Mouse (Mus musculus) forebrain, embryonic 14.5 days (tissue): ENCODE data around the gene Igfbp6. TPM values are rescaled to one million over a fixed set of nuclear protein-coding genes. Genes with fewer than 3 reads are reported as not detected.
"Not testable (repeated sequence)": the region's sequence is repeated elsewhere in the genome, so short reads cannot be mapped to it uniquely, and the experiment has no call there.

ENCODE experiments used
- ATAC-seq: fragments of 200-750 bp; cut with Nextera tagmentation; 2 replicates; pipeline ENCODE4 v1.8.0; 2017; ENCODE audit warnings: mild to moderate bottlenecking, moderate library complexity
- DNase-seq: peaks from one replicate; pipeline ENCODE4 v3.0.0-alpha.2; 2015; ENCODE audit warnings: low spot score
- H3K27ac ChIP-seq: fragments of 300-500 bp; sonication (generic); 2 replicates; pipeline ENCODE4 v1.5.1; 2014; ENCODE audit warnings: low read depth, mild to moderate bottlenecking, control low read depth, low read length, moderate library complexity
- H3K27me3 ChIP-seq: fragments of 300-500 bp; sonication (generic); replicated peaks from 2 replicates; pipeline ENCODE4 v1.6.1; 2014; ENCODE audit warnings: low read length, control low read depth, mixed read lengths; ENCODE audit not compliant: control insufficient read depth, insufficient read depth
- H3K36me3 ChIP-seq: fragments of 300-500 bp; sonication (generic); 2 replicates; pipeline ENCODE4 v1.6.1; 2014; ENCODE audit warnings: low read length, control low read depth; ENCODE audit not compliant: control insufficient read depth, insufficient read depth
- H3K4me1 ChIP-seq: fragments of 300-500 bp; sonication (generic); 2 replicates; pipeline ENCODE4 v1.6.1; 2014; ENCODE audit warnings: antibody characterized with exemption, low read length, control low read depth; ENCODE audit not compliant: control insufficient read depth, insufficient read depth
- H3K4me2 ChIP-seq: fragments of 300-500 bp; sonication (generic); 2 replicates; pipeline ENCODE4 v1.6.1; 2014; ENCODE audit warnings: mild to moderate bottlenecking, control low read depth, low read length
- H3K4me3 ChIP-seq: fragments of 300-500 bp; sonication (generic); 2 replicates; pipeline ENCODE4 v1.5.1; 2014; ENCODE audit warnings: low read depth, low read length, control low read depth
- H3K9ac ChIP-seq: fragments of 300-500 bp; sonication (generic); 2 replicates; pipeline ENCODE4 v1.6.1; 2014; ENCODE audit warnings: mild to moderate bottlenecking, low read length, control low read depth, moderate library complexity
- H3K9me3 ChIP-seq: fragments of 300-500 bp; sonication (generic); replicated peaks from 2 replicates; pipeline ENCODE4 v1.6.1; 2016; ENCODE audit warnings: low read length, control low read depth, mixed read lengths; ENCODE audit not compliant: control insufficient read depth
- WGBS: fragments of 180-500 bp; shearing (Covaris S2); extraction: QIAGEN DNeasy Blood & Tissue Kit; methylation state at CpG from one replicate; pipeline ENCODE4 v1.1.7; 2014; 5-methylcytosine and 5-hydroxymethylcytosine counted together
- polyA plus RNA-seq: library from polyadenylated mRNA; unstranded; fragments of >200 nt; fragmentation: Nextera tagmentation; extraction: Ambion mirVana; gene quantifications from 2 replicates; pipeline ENCODE4 v1.2.1, GENCODE M21; 2014

Igfbp6 gene
- polyA plus RNA-seq, 1 experiment from 2014 or later: 1.3 TPM

DNA sequence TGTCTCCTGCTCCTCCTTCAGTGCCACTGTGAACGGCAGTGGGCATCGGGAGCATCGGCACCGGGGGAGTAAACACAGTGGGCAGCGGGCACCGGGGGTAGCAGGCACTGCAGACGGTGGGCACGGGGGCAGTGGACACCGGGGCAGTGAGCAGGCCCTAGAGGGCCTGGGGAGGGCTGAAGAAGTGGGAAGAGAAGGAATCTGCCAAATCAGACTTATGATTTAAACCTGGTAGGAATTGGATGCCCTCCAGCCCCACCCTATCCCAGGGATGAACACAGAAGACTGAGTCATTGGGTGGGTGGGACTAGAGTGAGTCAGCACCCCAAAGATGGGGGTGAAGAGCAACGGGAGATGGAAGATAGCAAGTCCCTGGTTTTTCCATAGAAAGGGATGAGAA lies 1.2 kb downstream of the Igfbp6 start:
- Histone ChIP-seq H3K9ac (no peak overlapping the region), H3K9me3 (no peaks in the 10 kb centered on the region), H3K27me3 (peaks cover 25% of the 10 kb centered on the region), H3K27ac (no peak overlapping the region), H3K4me3 (no peak overlapping the region), H3K4me1 (no peaks in the 10 kb centered on the region), H3K36me3 (no peaks in the 10 kb centered on the region), H3K4me2 (no peak overlapping the region)
- ATAC-seq: no peak
- WGBS: 88% methylated on average over 10 of the region's 10 CpGs
- DNase-seq: no peak

- peaks cover 25% of the 10 kb centered on the region for H3K27me3 ChIP-seq
- WGBS: 88% methylated on average over 5 of the region's 5 CpGs
- no peaks in the 10 kb centered on the region for H3K36me3 ChIP-seq
- no peaks in the 10 kb centered on the region for H3K9me3 ChIP-seq
- ATAC-seq: no peak
- no peak overlapping the region for H3K4me3 ChIP-seq
- no peak for DNase-seq
- H3K4me1 ChIP-seq: no peaks in the 10 kb centered on the region
- H3K27ac ChIP-seq: no peak overlapping the region
- H3K9ac ChIP-seq: no peak overlapping the region
- no peak overlapping the region for H3K4me2 ChIP-seq
Observed at GRCm38 (mm10) chr15:102146089-102146488, 1.9 kb downstream of the Igfbp6 start.

DNA sequence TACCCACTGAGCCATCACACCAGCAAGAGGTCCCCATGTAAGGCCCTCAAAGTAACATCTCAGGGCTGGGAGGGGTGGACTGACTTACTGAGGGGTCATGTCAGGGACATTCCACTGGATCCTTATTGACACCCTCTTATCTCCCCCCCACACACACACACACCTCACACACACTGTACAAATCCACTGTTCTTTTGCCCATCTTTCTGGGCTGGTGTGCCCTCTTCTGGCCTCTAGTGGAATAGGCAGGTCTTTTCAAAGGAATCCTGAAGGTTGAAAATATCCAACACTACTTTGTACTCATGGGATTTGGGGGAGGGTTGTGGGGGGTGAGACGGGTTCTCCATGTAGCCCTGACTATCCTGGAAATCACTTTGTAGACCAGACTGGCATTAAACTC lies 2.7 kb downstream of the Igfbp6 start:
- no peak overlapping the region for H3K27ac ChIP-seq
- H3K4me2 ChIP-seq: no peak overlapping the region
- ATAC-seq (no peak), DNase-seq (peak; percentile 63)
- H3K9ac ChIP-seq: no peak overlapping the region
- no peaks in the 10 kb centered on the region for H3K4me1 ChIP-seq
- H3K9me3 ChIP-seq: no peaks in the 10 kb centered on the region
- H3K4me3 ChIP-seq: no peak overlapping the region
- 12% methylated on average over 1 of the region's 1 CpGs for WGBS
- H3K27me3 ChIP-seq: peaks cover 25% of the 10 kb centered on the region
- H3K36me3 ChIP-seq: no peaks in the 10 kb centered on the region

DNA sequence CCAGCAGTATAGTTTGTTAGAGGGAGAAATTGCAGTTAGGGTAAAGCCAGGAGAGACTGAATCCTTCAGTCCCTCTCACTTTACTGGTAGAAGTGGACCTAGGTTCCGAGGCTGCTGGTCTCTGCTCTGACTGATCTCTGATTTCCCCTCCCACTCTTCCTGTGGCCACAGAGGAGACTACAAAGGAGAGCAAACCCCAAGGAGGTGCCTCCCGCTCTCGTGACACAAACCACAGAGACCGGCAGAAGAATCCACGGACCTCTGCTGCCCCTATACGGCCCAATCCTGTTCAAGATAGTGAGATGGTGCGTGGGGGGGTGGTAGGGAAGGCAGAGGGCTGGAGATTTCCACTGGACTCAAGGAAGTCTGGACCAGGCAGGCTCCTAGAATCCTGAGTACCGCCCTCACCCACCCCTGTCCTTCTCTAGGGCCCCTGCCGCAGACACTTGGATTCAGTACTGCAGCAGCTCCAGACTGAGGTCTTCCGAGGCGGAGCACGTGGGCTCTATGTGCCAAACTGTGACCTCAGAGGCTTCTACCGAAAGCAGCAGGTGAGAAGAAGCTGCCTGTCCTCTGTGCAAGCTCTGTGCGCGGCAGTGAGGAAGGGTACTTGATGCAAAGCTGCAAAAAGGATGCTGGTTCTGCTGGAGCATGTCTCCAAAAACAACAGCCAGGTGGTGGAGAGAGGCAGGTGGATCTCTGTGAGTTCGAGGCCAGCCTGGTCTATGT lies 3.7 kb downstream of the Igfbp6 start:
- no peaks in the 10 kb centered on the region for H3K4me1 ChIP-seq
- no peaks in the 10 kb centered on the region for H3K9me3 ChIP-seq
- H3K4me3 ChIP-seq: no peak overlapping the region
- WGBS: 71% methylated on average over 16 of the region's 16 CpGs
- ATAC-seq: no peak
- no peak overlapping the region for H3K4me2 ChIP-seq
- H3K27me3 ChIP-seq: peaks cover 25% of the 10 kb centered on the region
- H3K36me3 ChIP-seq: no peaks in the 10 kb centered on the region
- DNase-seq: no peak
- no peak overlapping the region for H3K27ac ChIP-seq
- no peak overlapping the region for H3K9ac ChIP-seq

DNA sequence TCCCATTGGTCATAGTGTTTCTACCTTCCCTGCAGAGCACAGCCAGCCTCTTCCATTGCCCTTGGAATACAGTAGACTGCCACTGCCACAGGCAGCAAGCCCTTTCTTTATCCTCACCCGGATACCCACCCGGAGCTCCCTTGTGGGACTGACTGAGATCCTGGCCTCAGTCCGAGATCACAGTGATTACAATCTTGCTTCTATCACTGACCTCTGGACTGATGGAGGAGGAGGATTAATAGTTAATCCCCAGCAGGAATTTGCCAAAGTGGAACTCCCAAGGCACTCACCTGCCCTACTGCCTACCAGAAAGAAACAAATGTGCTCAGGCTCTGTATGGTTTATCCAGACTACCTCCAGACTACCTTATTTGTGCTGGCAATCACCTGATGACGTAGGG lies 5.4 kb downstream of the Igfbp6 start:
- Histone ChIP-seq H3K4me3 (no peak overlapping the region), H3K36me3 (no peaks in the 10 kb centered on the region), H3K4me1 (no peaks in the 10 kb centered on the region), H3K9me3 (no peaks in the 10 kb centered on the region), H3K27me3 (peaks cover 13% of the 10 kb centered on the region), H3K4me2 (no peak overlapping the region), H3K9ac (no peak overlapping the region), H3K27ac (no peak overlapping the region)
- ATAC-seq (no peak), DNase-seq (no peak)
- WGBS: 65% methylated on average over 4 of the region's 4 CpGs

GRCm38 (mm10) chr15:102150301-102151135 lies 6.4 kb downstream of the Igfbp6 start, which contains the start of gene Soat2:
Soat2 (plus strand) TSS chr15:102150526.
- 57% methylated on average over 20 of the region's 20 CpGs for WGBS
- Histone ChIP-seq H3K9me3 (no peaks in the 10 kb centered on the region), H3K4me2 (no peak within 1 kb of the TSS), H3K4me1 (no peaks in the 10 kb centered on the region), H3K27me3 (peaks cover 5% of the 10 kb centered on the region; the same call in 1 of the 2 replicates), H3K9ac (no peak within 1 kb of the TSS), H3K4me3 (no peak within 1 kb of the TSS), H3K27ac (no peak within 1 kb of the TSS), H3K36me3 (no peaks in the 10 kb centered on the region)
- DNase-seq (no peak), ATAC-seq (no peak)

- no peak for DNase-seq
- H3K36me3 ChIP-seq: no peaks in the 10 kb centered on the region
- H3K4me2 ChIP-seq: no peak overlapping the region
- WGBS: 39% methylated on average over 4 of the region's 4 CpGs
- no peak overlapping the region for H3K9ac ChIP-seq
- no peaks in the 10 kb centered on the region for H3K27me3 ChIP-seq
- H3K27ac ChIP-seq: no peak overlapping the region
- no peak for ATAC-seq
- no peak overlapping the region for H3K4me3 ChIP-seq
- 0 out of 2 replicates have a peak, but pooled peaks cover 2% of the 10 kb centered on the region for H3K4me1 ChIP-seq
- no peaks in the 10 kb centered on the region for H3K9me3 ChIP-seq
Observed at GRCm38 (mm10) chr15:102152646-102153045, 8.5 kb downstream of the Igfbp6 start.

- WGBS: 92% methylated on average over 6 of the region's 6 CpGs
- H3K4me3 ChIP-seq, ATAC-seq: not testable (repeated sequence)
Observed at GRCm38 (mm10) chr15:102155006-102155405, 10.8 kb downstream of the Igfbp6 start.

DNA sequence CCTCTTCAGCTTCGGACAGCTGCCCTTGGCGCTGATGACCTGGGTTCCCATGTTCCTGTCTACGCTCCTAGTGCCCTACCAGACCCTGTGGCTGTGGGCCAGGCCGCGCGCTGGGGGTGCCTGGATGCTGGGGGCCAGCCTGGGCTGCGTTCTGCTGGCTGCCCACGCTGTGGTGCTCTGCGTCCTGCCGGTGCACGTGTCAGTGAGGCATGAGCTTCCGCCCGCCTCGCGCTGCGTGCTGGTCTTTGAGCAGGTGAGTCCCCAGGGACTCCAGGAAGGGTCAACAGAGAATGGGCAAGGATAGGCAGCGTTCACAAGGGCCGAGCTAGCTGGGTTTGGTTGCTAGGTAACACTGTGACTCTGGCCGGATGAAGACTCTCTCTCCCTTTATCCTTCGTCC lies 12.7 kb downstream of the Igfbp6 start:
- Histone ChIP-seq H3K27me3 (no peaks in the 10 kb centered on the region), H3K36me3 (no peaks in the 10 kb centered on the region), H3K4me2 (no peak overlapping the region), H3K9me3 (no peaks in the 10 kb centered on the region), H3K4me3 (no peak overlapping the region), H3K27ac (no peak overlapping the region), H3K9ac (no peak overlapping the region), H3K4me1 (0 out of 2 replicates have a peak, but pooled peaks cover 2% of the 10 kb centered on the region)
- peak; percentile 24 for DNase-seq
- 30% methylated on average over 20 of the region's 20 CpGs for WGBS
- peak; percentile 44; the same call in 1 of the 2 replicates for ATAC-seq

More at GRCm38 (mm10) chr15:102155006-102155405, 10.8 kb downstream of the Igfbp6 start:
- not testable (repeated sequence) for H3K27me3 ChIP-seq, H3K9ac ChIP-seq, DNase-seq, H3K27ac ChIP-seq, H3K4me1 ChIP-seq, H3K4me2 ChIP-seq, H3K9me3 ChIP-seq, H3K36me3 ChIP-seq
